Mouse (Mus musculus): ENCODE data around the gene Fgfr3. TPM values are rescaled to one million over a fixed set of nuclear protein-coding genes. Genes with fewer than 3 reads are reported as not detected.

The Fgfr3 gene
- polyA plus RNA-seq, 1 experiment from 2014 or later: 111 TPM

GRCm38 (mm10) chr5:33701832-33702231, 19.6 kb upstream of the Fgfr3 start:
- Histone ChIP-seq H3K4me2 (no peak overlapping the region), H3K9me3 (no peaks in the 10 kb centered on the region), H3K4me1 (peaks cover 95% of the 10 kb centered on the region), H3K36me3 (replicated peaks) (no peaks in the 10 kb centered on the region), H3K27me3 (peaks cover 77% of the 10 kb centered on the region), H3K9ac (no peak overlapping the region), H3K27ac (peak overlapping the region; percentile 50; the same call in 1 of the 2 replicates), H3K4me3 (replicated peaks) (no peak overlapping the region)
- WGBS: 88% methylated on average over 11 of the region's 11 CpGs
- no peak for ATAC-seq (ENCODE audit: low FRiP score)

- 15% methylated on average over 8 of the region's 8 CpGs for WGBS
- H3K36me3 ChIP-seq (replicated peaks): no peaks in the 10 kb centered on the region
- peak; percentile 27; the same call in 1 of the 2 replicates for ATAC-seq (ENCODE audit: low FRiP score)
- no peaks in the 10 kb centered on the region for H3K9me3 ChIP-seq
- no peak overlapping the region for H3K4me3 ChIP-seq (replicated peaks)
- H3K4me2 ChIP-seq: peak overlapping the region; percentile 22; the same call in 1 of the 2 replicates
- H3K9ac ChIP-seq: peak overlapping the region; percentile 29
- H3K4me1 ChIP-seq: peaks cover 76% of the 10 kb centered on the region
- H3K27me3 ChIP-seq: peaks cover 61% of the 10 kb centered on the region
- peak overlapping the region; percentile 86 for H3K27ac ChIP-seq
Observed at GRCm38 (mm10) chr5:33703999-33704398, 17.5 kb upstream of the Fgfr3 start.

- H3K36me3 ChIP-seq (replicated peaks): no peaks in the 10 kb centered on the region
- peak overlapping the region; percentile 25 for H3K4me2 ChIP-seq
- peak; percentile 85 for ATAC-seq (ENCODE audit: low FRiP score)
- peaks cover 67% of the 10 kb centered on the region for H3K4me1 ChIP-seq
- 0% methylated on average over 11 of the region's 11 CpGs for WGBS
- H3K9me3 ChIP-seq: no peaks in the 10 kb centered on the region
- no peak overlapping the region for H3K9ac ChIP-seq
- no peak overlapping the region for H3K4me3 ChIP-seq (replicated peaks)
- peak overlapping the region; percentile 86 for H3K27ac ChIP-seq
- H3K27me3 ChIP-seq: peaks cover 51% of the 10 kb centered on the region
Observed at GRCm38 (mm10) chr5:33704945-33705611, 16.4 kb upstream of the Fgfr3 start.

GRCm38 (mm10) chr5:33705612-33706349, 15.7 kb upstream of the Fgfr3 start:
- no peaks in the 10 kb centered on the region for H3K9me3 ChIP-seq
- H3K4me1 ChIP-seq: peaks cover 60% of the 10 kb centered on the region
- no peaks in the 10 kb centered on the region for H3K36me3 ChIP-seq (replicated peaks)
- H3K9ac ChIP-seq: 0 out of 2 replicates have a peak overlapping the region, but pooled peaks have one; percentile 25
- peak overlapping the region; percentile 86 for H3K27ac ChIP-seq
- peak overlapping the region; percentile 25 for H3K4me2 ChIP-seq
- no peak; the same call in 1 of the 2 replicates for ATAC-seq (ENCODE audit: low FRiP score)
- WGBS: 15% methylated on average over 9 of the region's 9 CpGs
- H3K4me3 ChIP-seq (replicated peaks): no peak overlapping the region
- H3K27me3 ChIP-seq: peaks cover 48% of the 10 kb centered on the region

GRCm38 (mm10) chr5:33706350-33706629, 15.2 kb upstream of the Fgfr3 start:
- Histone ChIP-seq H3K36me3 (replicated peaks) (no peaks in the 10 kb centered on the region), H3K9ac (0 out of 2 replicates have a peak overlapping the region, but pooled peaks have one; percentile 25), H3K4me3 (replicated peaks) (no peak overlapping the region), H3K27ac (peak overlapping the region; percentile 86), H3K27me3 (peaks cover 43% of the 10 kb centered on the region), H3K9me3 (no peaks in the 10 kb centered on the region), H3K4me2 (peak overlapping the region; percentile 25; the same call in 1 of the 2 replicates), H3K4me1 (peaks cover 55% of the 10 kb centered on the region)
- 83% methylated on average over 1 of the region's 1 CpGs for WGBS
- no peak for ATAC-seq (ENCODE audit: low FRiP score)

GRCm38 (mm10) chr5:33707163-33707562, 14.3 kb upstream of the Fgfr3 start:
- Histone ChIP-seq H3K4me3 (replicated peaks) (no peak overlapping the region), H3K4me1 (peaks cover 49% of the 10 kb centered on the region), H3K9me3 (no peaks in the 10 kb centered on the region), H3K27me3 (peaks cover 34% of the 10 kb centered on the region), H3K9ac (no peak overlapping the region), H3K36me3 (replicated peaks) (no peaks in the 10 kb centered on the region), H3K4me2 (no peak overlapping the region), H3K27ac (no peak overlapping the region)
- no peak for ATAC-seq (ENCODE audit: low FRiP score)
- 83% methylated on average over 4 of the region's 4 CpGs for WGBS

GRCm38 (mm10) chr5:33709037-33709436, 12.4 kb upstream of the Fgfr3 start:
- Histone ChIP-seq H3K9ac (no peak overlapping the region), H3K4me1 (peaks cover 32% of the 10 kb centered on the region), H3K27ac (0 out of 2 replicates have a peak overlapping the region, but pooled peaks have one; percentile 42), H3K27me3 (peaks cover 16% of the 10 kb centered on the region; the same call in 1 of the 2 replicates), H3K4me2 (no peak overlapping the region), H3K36me3 (replicated peaks) (no peaks in the 10 kb centered on the region), H3K4me3 (replicated peaks) (no peak overlapping the region), H3K9me3 (no peaks in the 10 kb centered on the region)
- WGBS: 30% methylated on average over 2 of the region's 2 CpGs
- ATAC-seq (ENCODE audit: low FRiP score): no peak

- Histone ChIP-seq H3K36me3 (replicated peaks) (no peaks in the 10 kb centered on the region), H3K27ac (no peak overlapping the region), H3K4me1 (peaks cover 20% of the 10 kb centered on the region), H3K9ac (no peak overlapping the region), H3K27me3 (peaks cover 24% of the 10 kb centered on the region), H3K4me3 (replicated peaks) (no peak overlapping the region), H3K4me2 (no peak overlapping the region), H3K9me3 (no peaks in the 10 kb centered on the region)
- no peak for ATAC-seq (ENCODE audit: low FRiP score)
- WGBS: 83% methylated on average over 2 of the region's 2 CpGs
Observed at GRCm38 (mm10) chr5:33712550-33712949, 8.9 kb upstream of the Fgfr3 start.

GRCm38 (mm10) chr5:33715182-33715581, 6.3 kb upstream of the Fgfr3 start:
- 50% methylated on average over 2 of the region's 2 CpGs for WGBS
- no peak for ATAC-seq (ENCODE audit: low FRiP score)

GRCm38 (mm10) chr5:33716467-33716866, 5.0 kb upstream of the Fgfr3 start:
- no peak overlapping the region for H3K27ac ChIP-seq
- H3K27me3 ChIP-seq: peaks cover 52% of the 10 kb centered on the region
- no peak for ATAC-seq (ENCODE audit: low FRiP score)
- H3K9me3 ChIP-seq: no peaks in the 10 kb centered on the region
- H3K9ac ChIP-seq: no peak overlapping the region
- peaks cover 45% of the 10 kb centered on the region for H3K4me1 ChIP-seq
- 76% methylated on average over 6 of the region's 6 CpGs for WGBS
- H3K4me3 ChIP-seq (replicated peaks): no peak overlapping the region
- H3K4me2 ChIP-seq: no peak overlapping the region
- H3K36me3 ChIP-seq (replicated peaks): no peaks in the 10 kb centered on the region

More at GRCm38 (mm10) chr5:33715182-33715581, 6.3 kb upstream of the Fgfr3 start:
- H3K4me3 ChIP-seq (replicated peaks): no peak overlapping the region
- peaks cover 32% of the 10 kb centered on the region for H3K4me1 ChIP-seq
- H3K27me3 ChIP-seq: peaks cover 43% of the 10 kb centered on the region
- no peak overlapping the region for H3K9ac ChIP-seq
- no peaks in the 10 kb centered on the region for H3K36me3 ChIP-seq (replicated peaks)
- no peak overlapping the region for H3K4me2 ChIP-seq
- H3K9me3 ChIP-seq: no peaks in the 10 kb centered on the region
- H3K27ac ChIP-seq: no peak overlapping the region

- Histone ChIP-seq H3K27ac (no peak overlapping the region), H3K4me1 (peaks cover 62% of the 10 kb centered on the region), H3K36me3 (replicated peaks) (no peaks in the 10 kb centered on the region), H3K4me3 (replicated peaks) (no peak overlapping the region), H3K4me2 (no peak overlapping the region), H3K9me3 (no peaks in the 10 kb centered on the region), H3K9ac (no peak overlapping the region), H3K27me3 (peaks cover 64% of the 10 kb centered on the region)
- 71% methylated on average over 5 of the region's 5 CpGs for WGBS
- no peak for ATAC-seq (ENCODE audit: low FRiP score)
Observed at GRCm38 (mm10) chr5:33718460-33718859, 3.0 kb upstream of the Fgfr3 start.

GRCm38 (mm10) chr5:33720852-33721490, 503 bp upstream of the Fgfr3 start:
- Histone ChIP-seq H3K27ac (peak overlapping the region; percentile 91), H3K9ac (peak overlapping the region; percentile 94), H3K4me1 (peaks cover 81% of the 10 kb centered on the region), H3K9me3 (no peaks in the 10 kb centered on the region), H3K36me3 (replicated peaks) (peaks cover 10% of the 10 kb centered on the region; the same call in 1 of the 2 replicates), H3K4me3 (replicated peaks) (peak overlapping the region; percentile 67), H3K27me3 (peaks cover 76% of the 10 kb centered on the region), H3K4me2 (peak overlapping the region; percentile 91)
- no peak for ATAC-seq (ENCODE audit: low FRiP score)
- WGBS: 13% methylated on average over 8 of the region's 8 CpGs
